Mouse (Mus musculus) kidney, postnatal 4 days (tissue): Measurements from ENCODE around the gene Gsta1.
"Not testable (repeated sequence)": the region's sequence is repeated elsewhere in the genome, so short reads cannot be mapped to it uniquely, and the experiment has no call there.

ENCODE experiments used
- DNase-seq, 2 experiments: peaks; one replicate each; pipeline ENCODE4 v3.0.0; 2021; ENCODE audit warnings: mixed read lengths in 2 of 2

The Gsta1 gene

GRCm38 (mm10) chr9:78233121-78233695, 2.8 kb downstream of the Gsta1 start:
- DNase-seq: not testable (repeated sequence)

GRCm38 (mm10) chr9:78255683-78256470, 25.4 kb downstream of the Gsta1 start:
- peak in 1 of 2 experiments; percentile 4 for DNase-seq

GRCm38 (mm10) chr9:78256914-78257313, 26.5 kb downstream of the Gsta1 start, which contains the start of gene Gm3776:
Gene Gm3776 (plus strand): TSS chr9:78257129.
- not testable (repeated sequence) for DNase-seq

DNA sequence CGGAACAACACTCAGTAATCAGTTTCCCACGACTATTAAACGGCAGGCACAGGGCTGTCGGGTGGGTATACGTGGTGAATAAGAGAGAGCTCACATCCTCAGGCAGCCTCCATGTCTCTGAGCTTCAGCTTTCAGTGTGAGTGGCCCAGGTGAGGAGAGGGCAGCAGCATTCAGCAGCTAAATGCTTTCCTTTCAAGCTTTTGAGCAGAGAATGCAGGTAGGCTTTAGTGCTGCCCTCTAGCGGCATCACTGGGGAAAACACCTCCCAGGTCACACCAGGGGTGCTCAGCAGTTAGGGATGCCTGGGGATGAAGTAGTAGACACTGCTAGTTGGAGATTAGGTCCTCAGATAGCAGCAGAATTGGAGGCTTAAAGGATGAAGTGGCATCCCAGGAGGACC, 29.2 kb downstream of the Gsta1 start:
- peak; percentile 69 to 71 for DNase-seq

DNA sequence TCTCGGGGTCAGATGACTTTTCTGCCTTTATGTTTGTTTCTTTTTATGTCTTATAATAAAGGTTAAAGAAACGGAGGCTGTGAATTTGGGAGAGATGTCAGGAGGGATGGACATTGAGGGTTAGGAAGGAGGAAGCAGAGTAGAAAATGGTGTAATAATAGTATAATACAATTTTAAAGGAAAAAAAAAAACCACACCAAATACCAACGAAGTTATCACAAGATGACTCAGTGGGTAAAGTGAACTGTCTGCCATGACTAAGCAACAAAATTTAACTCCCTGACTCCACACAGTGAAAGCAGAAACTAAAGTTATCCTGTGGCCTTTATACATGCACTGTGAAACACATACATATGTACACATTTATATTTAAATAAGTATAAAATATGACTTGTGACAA, 40.5 kb downstream of the Gsta1 start:
- DNase-seq: not testable (repeated sequence)

DNA sequence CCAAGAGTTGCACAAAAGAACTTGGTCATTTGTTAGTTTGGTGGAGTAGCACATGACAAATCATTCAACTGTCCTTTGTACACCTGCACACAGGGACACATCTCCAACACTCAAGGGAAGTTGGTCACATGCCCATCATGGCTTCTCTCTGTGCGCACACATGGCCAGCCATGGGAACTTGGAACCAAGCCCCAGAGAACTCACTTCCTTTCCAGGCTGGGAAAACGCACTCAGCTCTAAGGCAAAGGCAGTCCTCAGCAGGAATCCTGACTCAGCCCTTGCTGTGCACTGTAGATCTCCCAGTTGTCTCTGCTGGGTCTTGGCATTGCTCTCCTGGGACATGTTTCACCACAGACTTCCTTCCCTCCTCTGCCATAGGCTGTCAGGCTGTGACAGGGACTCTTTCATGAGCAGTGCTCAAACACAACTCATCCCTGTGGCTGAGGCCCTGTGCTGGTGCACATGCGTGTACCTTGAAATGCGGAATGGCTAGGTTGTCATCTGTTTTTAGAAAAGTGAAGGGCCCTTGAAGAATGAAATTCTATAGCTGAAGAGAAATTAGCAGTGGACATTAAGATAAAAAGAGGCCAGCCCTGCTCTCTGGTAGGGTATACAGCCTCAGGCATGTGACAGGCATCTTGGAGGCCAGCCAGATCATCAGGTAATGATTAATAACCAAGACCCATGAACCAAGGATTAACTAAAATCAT, 51.7 kb downstream of the Gsta1 start:
- DNase-seq: peak; percentile 33 to 43

DNA sequence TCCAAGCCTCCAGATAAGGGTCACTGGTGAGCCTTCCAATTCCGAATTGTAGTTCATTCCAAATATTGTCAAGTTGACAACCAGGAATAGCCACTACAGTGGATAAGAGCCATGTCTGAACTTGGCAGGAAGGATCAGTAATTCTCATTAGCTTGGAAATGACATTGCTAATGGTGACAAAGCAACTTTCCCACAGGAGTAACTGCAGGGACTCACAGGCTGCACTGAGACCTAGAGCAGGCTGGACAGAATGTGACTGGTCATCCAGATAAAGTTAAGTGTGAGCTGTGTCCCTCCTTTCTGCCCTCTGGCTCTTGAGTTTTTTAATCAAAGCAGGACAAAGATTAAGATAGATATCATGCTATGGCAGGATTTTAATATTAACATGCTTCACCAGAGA, 58.6 kb downstream of the Gsta1 start:
- DNase-seq: not testable (repeated sequence)

DNA sequence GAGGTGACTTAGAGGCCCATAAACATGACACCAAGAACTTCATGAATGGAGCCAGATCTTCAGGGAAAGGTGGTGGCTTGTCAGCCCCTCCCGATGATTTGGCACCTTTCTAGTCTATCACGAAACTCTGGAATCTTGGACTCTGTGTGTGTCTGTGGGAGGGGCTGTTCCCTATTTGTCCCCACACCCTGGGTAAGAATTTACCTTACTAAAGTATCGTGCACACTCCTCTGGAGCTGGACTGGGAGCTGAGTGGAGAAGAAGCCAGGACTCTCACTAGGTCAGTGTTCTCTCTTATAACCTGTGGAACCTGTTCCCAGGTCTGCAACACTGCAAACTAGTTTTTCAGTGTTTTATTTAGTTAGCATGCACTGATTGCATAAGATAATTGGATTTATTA, 59.3 kb downstream of the Gsta1 start, which contains the start of gene Gm10639:
Gene Gm10639 (plus strand): TSS at position 201 of the 400 bp plus-strand sequence.
- DNase-seq: not testable (repeated sequence)
